Mouse (Mus musculus) hindbrain, embryonic 12.5 days (tissue): Measurements from ENCODE around the gene Rcan1. TPM values are rescaled to one million over a fixed set of nuclear protein-coding genes. Genes with fewer than 3 reads are reported as not detected.

ENCODE experiments used
- ATAC-seq: fragments of 200-750 bp; cut with Nextera tagmentation; 2 replicates; pipeline ENCODE4 v1.8.0; 2017; ENCODE audit warnings: moderate TSS enrichment; ENCODE audit not compliant: low FRiP score
- H3K27ac ChIP-seq: fragments of 300-500 bp; sonication (generic); 2 replicates; pipeline ENCODE4 v1.5.1; 2016; ENCODE audit warnings: mild to moderate bottlenecking
- H3K27me3 ChIP-seq: fragments of 300-500 bp; sonication (generic); 2 replicates; pipeline ENCODE4 v1.6.1; 2016; ENCODE audit warnings: mild to moderate bottlenecking
- H3K36me3 ChIP-seq: fragments of 300-500 bp; sonication (generic); 2 replicates; pipeline ENCODE4 v1.6.1; 2016; ENCODE audit warnings: mild to moderate bottlenecking
- H3K4me1 ChIP-seq: fragments of 300-500 bp; sonication (generic); 2 replicates; pipeline ENCODE4 v1.6.1; 2016
- H3K4me2 ChIP-seq: fragments of 300-500 bp; sonication (generic); replicated peaks from 2 replicates; pipeline ENCODE4 v1.6.1; 2016; ENCODE audit warnings: mild to moderate bottlenecking
- H3K4me3 ChIP-seq: fragments of 300-500 bp; sonication (generic); 2 replicates; pipeline ENCODE4 v1.5.1; 2016; ENCODE audit warnings: mild to moderate bottlenecking
- H3K9ac ChIP-seq: fragments of 300-500 bp; sonication (generic); 2 replicates; pipeline ENCODE4 v1.6.1; 2016; ENCODE audit warnings: mild to moderate bottlenecking, moderate library complexity
- H3K9me3 ChIP-seq: fragments of 300-500 bp; sonication (generic); replicated peaks from 2 replicates; pipeline ENCODE4 v1.6.1; 2016; ENCODE audit warnings: mild to moderate bottlenecking
- WGBS: fragments of 180-500 bp; shearing (Covaris S2); methylation state at CpG from one replicate; pipeline ENCODE4 v1.1.7; 2016; 5-methylcytosine and 5-hydroxymethylcytosine counted together
- polyA plus RNA-seq: library from polyadenylated mRNA; unstranded; fragments of >200 nt; fragmentation: Nextera tagmentation; extraction: Ambion mirVana; gene quantifications from 2 replicates; pipeline ENCODE4 v1.2.1, GENCODE M21; 2016

Gene Rcan1
- polyA plus RNA-seq, 1 experiment from 2014 or later = 47.2 TPM

DNA sequence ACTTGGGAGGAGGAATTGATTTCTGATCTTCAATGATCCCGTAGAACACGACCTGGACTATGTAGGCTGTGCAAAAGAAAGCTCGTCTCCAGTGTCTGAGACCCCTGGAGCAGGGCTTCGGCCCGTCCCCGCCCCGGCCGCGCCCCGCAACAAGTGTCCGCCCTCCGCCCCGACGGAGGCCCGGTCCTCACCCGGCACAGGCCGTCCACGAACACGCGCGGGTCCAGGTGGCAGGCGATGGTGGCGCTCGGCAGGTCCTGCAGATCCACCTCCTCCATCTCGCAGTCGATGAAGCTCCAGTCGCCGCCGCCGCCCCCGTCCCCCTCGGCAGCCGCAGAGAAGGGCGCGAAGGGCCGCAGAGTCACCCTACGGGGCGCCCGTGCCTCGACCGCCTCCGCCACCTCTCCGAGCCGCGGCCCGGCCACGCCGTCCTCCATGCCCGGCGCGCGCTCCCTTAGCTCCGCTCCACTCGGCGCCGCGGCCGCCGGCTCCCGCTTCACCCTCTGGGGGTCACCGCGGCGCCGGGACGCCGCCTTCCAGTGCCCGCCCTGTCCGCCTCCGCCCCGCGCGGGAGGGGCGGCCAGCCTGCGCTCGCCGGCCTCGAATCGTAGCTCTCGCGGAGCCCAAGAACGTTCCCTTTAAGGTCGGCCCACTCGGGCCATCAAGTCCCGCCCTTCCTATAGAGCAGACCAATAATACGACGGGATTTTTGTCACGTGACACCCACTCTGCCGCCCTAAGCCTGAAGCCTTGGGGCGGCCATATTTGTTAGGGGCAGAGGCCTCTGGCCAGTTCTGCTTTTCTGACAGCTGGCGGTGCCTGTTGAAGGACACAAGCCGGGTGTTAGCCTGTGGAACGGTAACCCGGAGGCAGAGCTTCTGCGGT lies 4.8 kb downstream of the Rcan1 start:
- peaks cover 14% of the 10 kb centered on the region for H3K4me1 ChIP-seq
- peak overlapping the region; percentile 69 for H3K27ac ChIP-seq
- no peaks in the 10 kb centered on the region for H3K9me3 ChIP-seq
- under 1% methylated on average over 77 of the region's 94 CpGs for WGBS
- peak overlapping the region; percentile 86 for H3K9ac ChIP-seq
- peak; percentile 99 for ATAC-seq
- H3K36me3 ChIP-seq = no peaks in the 10 kb centered on the region
- H3K4me3 ChIP-seq = peak overlapping the region; percentile 85
- H3K4me2 ChIP-seq = peak overlapping the region; percentile 79
- H3K27me3 ChIP-seq = no peaks in the 10 kb centered on the region; the same call in 1 of the 2 replicates

DNA sequence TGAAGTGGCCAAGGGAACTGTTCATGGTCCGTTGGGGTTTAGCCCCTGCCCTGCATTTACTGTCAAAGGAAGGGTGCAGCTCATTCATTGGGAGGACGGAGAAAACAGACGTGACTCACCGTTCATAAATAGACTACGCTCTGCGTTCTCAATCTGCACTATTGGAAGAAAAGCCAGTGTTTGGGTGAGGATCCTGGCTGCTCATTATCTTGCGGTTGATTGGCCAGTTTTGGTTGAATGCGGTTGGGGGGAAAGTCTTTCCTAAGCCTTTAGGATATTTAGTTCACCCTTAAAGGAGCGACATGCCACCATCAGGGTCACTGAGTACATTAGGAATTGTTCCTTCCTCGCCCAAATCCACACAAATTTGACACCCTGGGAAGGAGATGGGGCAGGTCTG lies 5.4 kb downstream of the Rcan1 start:
- WGBS = 15% methylated on average over 10 of the region's 10 CpGs
- no peaks in the 10 kb centered on the region; the same call in 1 of the 2 replicates for H3K27me3 ChIP-seq
- H3K9ac ChIP-seq = peak overlapping the region; percentile 86
- no peak overlapping the region for H3K27ac ChIP-seq
- no peak for ATAC-seq
- H3K36me3 ChIP-seq = no peaks in the 10 kb centered on the region
- peak overlapping the region; percentile 79 for H3K4me2 ChIP-seq
- H3K4me3 ChIP-seq = peak overlapping the region; percentile 85
- H3K9me3 ChIP-seq = no peaks in the 10 kb centered on the region
- H3K4me1 ChIP-seq = peaks cover 14% of the 10 kb centered on the region

DNA sequence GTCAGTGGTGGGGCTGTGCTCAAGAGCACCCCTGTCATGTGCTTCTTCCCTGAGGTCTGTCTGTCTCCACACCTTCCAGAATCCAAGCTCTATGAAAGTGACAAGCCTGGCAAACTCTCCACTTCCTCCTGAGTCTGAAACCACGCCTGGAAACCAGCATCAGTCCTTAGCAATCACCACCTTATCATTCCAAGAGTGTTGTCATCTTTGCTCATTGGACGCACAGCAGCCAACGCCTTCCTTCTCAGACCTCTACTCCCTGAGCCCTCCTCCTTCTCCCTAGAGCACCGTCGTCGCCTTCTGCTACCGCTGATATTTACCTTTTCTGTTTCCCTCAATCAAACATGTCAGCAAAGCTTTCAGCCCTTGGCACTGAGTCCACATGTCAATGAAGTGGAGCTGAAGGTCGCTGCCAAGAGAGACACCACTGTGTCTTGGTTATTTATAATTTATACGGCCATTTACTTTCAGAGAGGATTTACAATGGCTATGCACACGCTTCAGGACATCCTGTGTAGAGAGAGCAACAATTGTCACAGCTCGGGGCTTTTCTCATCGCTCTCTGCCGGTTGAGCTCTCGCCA lies 6.2 kb downstream of the Rcan1 start:
- 51% methylated on average over 14 of the region's 14 CpGs for WGBS

DNA sequence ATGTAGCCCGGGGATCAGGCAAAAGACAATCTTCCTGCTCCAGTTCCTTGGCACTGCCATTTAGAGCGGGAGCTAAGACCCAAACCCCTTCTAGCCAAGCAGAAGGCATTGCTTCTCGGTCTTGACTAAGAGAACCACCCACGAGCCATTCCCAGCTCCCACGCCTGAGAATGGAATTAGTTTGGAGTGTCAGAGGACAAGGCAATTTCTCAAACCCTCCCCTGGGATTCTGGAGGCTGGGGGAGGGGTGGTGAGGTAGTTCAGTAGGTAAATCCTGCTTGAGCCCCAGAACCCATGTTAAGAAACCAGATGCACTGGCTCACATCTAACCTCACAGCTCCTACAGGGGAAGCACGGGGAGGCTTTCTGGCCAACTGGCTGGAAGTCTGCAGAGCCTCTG lies 9.3 kb downstream of the Rcan1 start:
- H3K4me2 ChIP-seq = no peak overlapping the region
- H3K27me3 ChIP-seq = no peaks in the 10 kb centered on the region
- no peak for ATAC-seq
- no peak overlapping the region for H3K27ac ChIP-seq
- no peaks in the 10 kb centered on the region for H3K36me3 ChIP-seq
- H3K4me1 ChIP-seq = peaks cover 16% of the 10 kb centered on the region
- H3K4me3 ChIP-seq = no peak overlapping the region
- WGBS = 82% methylated on average over 6 of the region's 6 CpGs
- no peaks in the 10 kb centered on the region for H3K9me3 ChIP-seq
- no peak overlapping the region for H3K9ac ChIP-seq

More for the DNA sequence above, 6.2 kb downstream of the Rcan1 start:
- Histone ChIP-seq H3K9me3 (no peaks in the 10 kb centered on the region), H3K27me3 (no peaks in the 10 kb centered on the region; the same call in 1 of the 2 replicates), H3K27ac (no peak overlapping the region), H3K36me3 (no peaks in the 10 kb centered on the region), H3K9ac (peak overlapping the region; percentile 86; the same call in 1 of the 2 replicates), H3K4me3 (peak overlapping the region; percentile 85), H3K4me2 (peak overlapping the region; percentile 79), H3K4me1 (peaks cover 14% of the 10 kb centered on the region)
- ATAC-seq = no peak

DNA sequence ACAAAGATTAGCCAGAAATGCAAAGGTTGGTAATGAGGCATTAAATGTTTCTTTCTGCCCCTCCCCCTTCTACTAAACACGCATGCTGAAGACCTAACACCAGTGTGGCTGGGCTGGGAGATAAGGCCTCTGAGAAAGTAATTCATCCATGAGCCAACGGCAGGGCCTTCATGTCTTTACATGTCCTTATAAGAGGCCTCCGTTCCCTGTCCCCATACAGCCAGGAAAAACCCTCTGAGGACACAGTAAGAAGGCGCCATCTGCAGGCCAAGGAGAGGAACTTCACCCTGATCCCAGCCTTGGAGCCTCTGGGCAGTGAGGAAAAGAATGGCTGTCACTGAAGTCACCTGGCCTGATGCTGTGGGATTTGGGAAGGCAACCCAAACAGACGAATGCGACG lies 13.1 kb downstream of the Rcan1 start:
- no peak overlapping the region for H3K4me2 ChIP-seq
- ATAC-seq = peak; percentile 66
- no peaks in the 10 kb centered on the region for H3K36me3 ChIP-seq
- H3K4me3 ChIP-seq = no peak overlapping the region
- WGBS = 29% methylated on average over 7 of the region's 7 CpGs
- no peak overlapping the region for H3K9ac ChIP-seq
- H3K27me3 ChIP-seq = no peaks in the 10 kb centered on the region
- H3K9me3 ChIP-seq = no peaks in the 10 kb centered on the region
- H3K4me1 ChIP-seq = peaks cover 2% of the 10 kb centered on the region; the same call in 1 of the 2 replicates
- H3K27ac ChIP-seq = no peak overlapping the region

DNA sequence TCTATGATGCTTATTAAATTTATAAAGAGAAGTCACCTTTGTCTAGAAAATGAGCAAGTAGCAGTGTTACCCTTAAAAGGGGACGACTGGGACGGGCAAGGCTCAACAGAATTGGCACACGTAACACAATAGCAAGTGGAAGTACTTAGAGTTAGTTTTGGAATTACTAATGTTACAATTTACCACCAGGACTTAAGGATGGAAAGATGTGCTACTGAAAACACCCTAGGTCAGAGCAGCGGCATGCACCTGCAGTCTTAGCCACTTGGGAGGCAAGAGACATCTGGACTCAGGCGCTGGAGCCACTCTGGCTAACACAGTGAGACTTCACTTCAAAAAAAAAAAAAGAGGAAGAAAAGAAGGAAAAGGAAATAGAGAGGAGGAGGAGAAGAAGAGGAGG lies 14.7 kb downstream of the Rcan1 start:
- Histone ChIP-seq H3K4me1 (peaks cover 5% of the 10 kb centered on the region; the same call in 1 of the 2 replicates), H3K27me3 (no peaks in the 10 kb centered on the region), H3K9ac (no peak overlapping the region), H3K27ac (no peak overlapping the region), H3K9me3 (no peaks in the 10 kb centered on the region), H3K4me2 (no peak overlapping the region), H3K4me3 (no peak overlapping the region), H3K36me3 (peaks cover 2% of the 10 kb centered on the region; the same call in 1 of the 2 replicates)
- no peak for ATAC-seq
- WGBS = 90% methylated on average over 5 of the region's 5 CpGs

DNA sequence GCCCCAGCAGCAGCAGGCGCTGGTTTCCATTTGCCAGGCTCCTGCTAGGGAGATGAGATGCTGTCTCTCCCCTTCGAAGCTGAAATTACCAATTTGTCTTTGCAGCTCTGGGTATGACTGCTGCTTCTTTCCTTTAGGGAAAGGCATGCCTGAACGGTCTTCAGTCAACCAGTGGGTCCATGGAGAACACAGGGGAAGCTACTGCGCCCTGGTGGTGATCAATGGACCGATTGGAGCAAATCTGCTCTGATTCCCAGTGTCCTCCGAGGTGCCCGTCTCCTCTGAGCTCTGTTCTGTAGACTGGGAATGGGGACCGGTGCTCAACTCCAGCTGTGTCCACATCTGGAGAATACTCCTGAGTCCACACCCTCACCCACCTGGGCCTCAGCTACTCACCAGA lies 15.2 kb downstream of the Rcan1 start:
- ATAC-seq = no peak
- WGBS = 72% methylated on average over 8 of the region's 8 CpGs

DNA sequence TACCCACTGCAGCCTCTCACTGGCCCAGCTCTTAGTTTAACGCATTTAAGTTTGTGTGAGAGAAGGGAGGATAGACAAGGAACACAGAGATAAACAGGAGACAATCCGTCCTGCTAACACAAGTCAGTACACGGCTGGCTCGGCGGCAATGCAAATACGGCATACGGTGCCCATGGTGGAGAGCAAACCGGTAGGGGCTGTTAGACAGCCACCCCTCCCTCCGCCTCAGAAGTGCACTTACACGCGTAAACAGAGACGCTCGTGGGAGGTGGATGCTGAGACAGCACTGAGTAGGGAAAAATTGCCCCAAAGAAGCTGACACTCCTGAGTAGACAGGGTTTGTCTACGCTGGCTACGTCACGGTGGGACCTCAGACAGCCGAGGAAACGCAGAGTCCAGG lies 16.2 kb downstream of the Rcan1 start:
- ATAC-seq = no peak
- Histone ChIP-seq H3K9ac (no peak overlapping the region), H3K4me1 (peaks cover 11% of the 10 kb centered on the region; the same call in 1 of the 2 replicates), H3K4me3 (no peak overlapping the region), H3K27ac (no peak overlapping the region), H3K9me3 (no peaks in the 10 kb centered on the region), H3K4me2 (no peak overlapping the region), H3K27me3 (no peaks in the 10 kb centered on the region), H3K36me3 (peaks cover 4% of the 10 kb centered on the region; the same call in 1 of the 2 replicates)
- WGBS = 91% methylated on average over 18 of the region's 18 CpGs

More for the DNA sequence above, 15.2 kb downstream of the Rcan1 start:
- H3K36me3 ChIP-seq = peaks cover 4% of the 10 kb centered on the region; the same call in 1 of the 2 replicates
- no peak overlapping the region for H3K27ac ChIP-seq
- no peak overlapping the region for H3K4me3 ChIP-seq
- peaks cover 7% of the 10 kb centered on the region; the same call in 1 of the 2 replicates for H3K4me1 ChIP-seq
- no peaks in the 10 kb centered on the region for H3K27me3 ChIP-seq
- no peaks in the 10 kb centered on the region for H3K9me3 ChIP-seq
- H3K9ac ChIP-seq = no peak overlapping the region
- no peak overlapping the region for H3K4me2 ChIP-seq

DNA sequence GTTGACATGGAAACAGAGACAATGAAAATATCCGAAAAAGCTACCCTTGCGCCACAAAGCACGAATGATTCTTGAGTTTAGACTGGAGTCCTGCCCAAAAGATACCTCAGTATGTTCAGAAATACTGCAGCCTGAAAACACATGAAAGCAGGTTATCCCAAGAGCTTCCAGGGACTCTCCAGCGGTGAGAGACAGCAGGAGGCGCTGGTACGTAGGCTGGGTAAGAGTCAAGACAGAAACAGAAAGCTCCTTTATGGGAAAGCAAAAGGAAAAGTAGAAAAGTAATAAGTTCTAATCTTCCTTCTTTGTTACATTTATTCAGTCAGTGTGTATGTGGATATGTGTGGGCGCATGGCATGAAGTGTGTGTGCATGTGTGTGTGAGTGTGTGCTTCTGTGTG lies 16.7 kb downstream of the Rcan1 start:
- Histone ChIP-seq H3K36me3 (peaks cover 9% of the 10 kb centered on the region; the same call in 1 of the 2 replicates), H3K4me2 (no peak overlapping the region), H3K4me1 (peaks cover 11% of the 10 kb centered on the region; the same call in 1 of the 2 replicates), H3K9me3 (no peaks in the 10 kb centered on the region), H3K27ac (no peak overlapping the region), H3K4me3 (no peak overlapping the region), H3K9ac (no peak overlapping the region), H3K27me3 (no peaks in the 10 kb centered on the region)
- WGBS = 88% methylated on average over 7 of the region's 7 CpGs
- ATAC-seq = no peak

DNA sequence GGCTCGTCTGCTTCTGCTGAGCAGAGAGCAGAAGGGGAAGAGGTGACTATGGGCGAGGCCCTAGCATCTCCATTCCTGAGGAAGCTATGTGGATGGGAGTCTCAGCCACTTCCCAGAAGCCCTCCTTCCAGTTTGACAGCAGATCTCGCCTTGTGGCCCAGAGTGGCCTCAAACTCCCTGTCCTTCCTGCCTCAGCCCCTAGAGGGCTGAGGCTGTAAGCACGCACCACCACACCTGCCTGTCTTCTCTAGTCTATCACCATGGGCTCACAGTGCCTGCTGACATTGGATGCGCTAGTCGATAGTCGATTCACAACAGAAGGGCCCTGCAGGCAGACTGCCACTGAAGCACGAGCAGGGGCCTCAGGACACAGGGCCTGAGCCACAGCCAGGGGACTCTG lies 18.1 kb downstream of the Rcan1 start:
- H3K4me3 ChIP-seq = no peak overlapping the region
- H3K27me3 ChIP-seq = no peaks in the 10 kb centered on the region
- no peak overlapping the region for H3K27ac ChIP-seq
- ATAC-seq = no peak; the same call in 1 of the 2 replicates
- no peaks in the 10 kb centered on the region for H3K9me3 ChIP-seq
- H3K36me3 ChIP-seq = peaks cover 11% of the 10 kb centered on the region; the same call in 1 of the 2 replicates
- peaks cover 11% of the 10 kb centered on the region; the same call in 1 of the 2 replicates for H3K4me1 ChIP-seq
- no peak overlapping the region for H3K4me2 ChIP-seq
- 64% methylated on average over 8 of the region's 8 CpGs for WGBS
- H3K9ac ChIP-seq = no peak overlapping the region

DNA sequence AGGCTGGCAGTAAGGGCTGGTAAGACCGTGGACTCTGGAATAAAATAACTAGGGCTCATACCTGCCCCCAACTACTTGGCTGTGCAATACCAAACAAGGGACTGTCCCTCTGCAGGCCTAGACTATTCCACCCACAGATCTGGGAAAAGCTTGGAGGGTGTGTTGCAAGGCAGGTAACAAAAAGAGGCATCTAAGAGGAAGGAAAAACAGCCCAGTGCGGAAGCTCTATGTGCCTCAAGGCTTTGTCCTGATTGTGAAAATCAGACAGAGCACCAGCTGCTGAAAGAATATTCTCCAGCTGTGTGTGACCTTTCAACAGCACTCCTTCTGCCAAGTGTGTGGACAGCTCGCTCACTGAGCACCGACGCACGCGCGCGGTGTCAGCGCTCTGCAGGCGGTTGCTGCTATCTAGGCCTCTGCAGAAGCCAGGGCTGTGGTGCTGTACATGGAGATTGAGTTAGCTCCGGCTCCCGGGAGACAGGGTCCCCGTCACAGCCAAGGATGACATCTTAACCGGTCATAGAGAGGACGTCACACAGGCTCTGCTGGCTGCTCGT lies 19.1 kb downstream of the Rcan1 start:
- Histone ChIP-seq H3K27ac (no peak overlapping the region), H3K9ac (no peak overlapping the region), H3K4me1 (peaks cover 9% of the 10 kb centered on the region; the same call in 1 of the 2 replicates), H3K4me3 (no peak overlapping the region), H3K27me3 (no peaks in the 10 kb centered on the region), H3K4me2 (no peak overlapping the region), H3K36me3 (peaks cover 11% of the 10 kb centered on the region; the same call in 1 of the 2 replicates), H3K9me3 (no peaks in the 10 kb centered on the region)
- no peak for ATAC-seq
- 80% methylated on average over 17 of the region's 17 CpGs for WGBS

DNA sequence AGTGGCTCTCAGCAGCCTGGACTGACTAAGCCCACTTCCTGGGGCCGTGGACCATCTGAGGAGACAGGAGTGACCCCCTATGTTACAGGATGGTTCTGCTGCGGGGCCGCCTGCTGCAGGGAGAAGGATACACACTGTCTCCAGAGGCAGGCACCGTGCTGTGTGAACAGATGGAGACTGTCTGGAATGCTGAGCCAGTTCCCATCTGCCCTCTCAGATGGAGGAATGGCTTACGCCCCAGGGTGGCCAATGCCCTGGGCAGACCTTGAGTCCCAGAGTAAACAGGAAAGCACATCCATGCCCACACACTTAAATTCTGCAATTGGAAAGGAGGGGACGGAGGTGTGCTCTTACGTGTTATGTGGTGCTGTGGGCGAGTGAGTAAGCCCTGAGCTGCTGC lies 20.3 kb downstream of the Rcan1 start:
- Histone ChIP-seq H3K4me1 (peaks cover 9% of the 10 kb centered on the region; the same call in 1 of the 2 replicates), H3K4me3 (no peak overlapping the region), H3K27ac (no peak overlapping the region), H3K9ac (no peak overlapping the region), H3K27me3 (no peaks in the 10 kb centered on the region), H3K4me2 (no peak overlapping the region), H3K36me3 (peaks cover 11% of the 10 kb centered on the region; the same call in 1 of the 2 replicates), H3K9me3 (no peaks in the 10 kb centered on the region)
- no peak for ATAC-seq
- WGBS = 81% methylated on average over 8 of the region's 8 CpGs
